Mouse (Mus musculus): Measurements from ENCODE around the gene Rabac1. TPM values are rescaled to one million over a fixed set of nuclear protein-coding genes. Genes with fewer than 3 reads are reported as not detected.

The Rabac1 gene
- polyA plus RNA-seq (2017; shearing (Covaris generic)): 619 TPM

DNA sequence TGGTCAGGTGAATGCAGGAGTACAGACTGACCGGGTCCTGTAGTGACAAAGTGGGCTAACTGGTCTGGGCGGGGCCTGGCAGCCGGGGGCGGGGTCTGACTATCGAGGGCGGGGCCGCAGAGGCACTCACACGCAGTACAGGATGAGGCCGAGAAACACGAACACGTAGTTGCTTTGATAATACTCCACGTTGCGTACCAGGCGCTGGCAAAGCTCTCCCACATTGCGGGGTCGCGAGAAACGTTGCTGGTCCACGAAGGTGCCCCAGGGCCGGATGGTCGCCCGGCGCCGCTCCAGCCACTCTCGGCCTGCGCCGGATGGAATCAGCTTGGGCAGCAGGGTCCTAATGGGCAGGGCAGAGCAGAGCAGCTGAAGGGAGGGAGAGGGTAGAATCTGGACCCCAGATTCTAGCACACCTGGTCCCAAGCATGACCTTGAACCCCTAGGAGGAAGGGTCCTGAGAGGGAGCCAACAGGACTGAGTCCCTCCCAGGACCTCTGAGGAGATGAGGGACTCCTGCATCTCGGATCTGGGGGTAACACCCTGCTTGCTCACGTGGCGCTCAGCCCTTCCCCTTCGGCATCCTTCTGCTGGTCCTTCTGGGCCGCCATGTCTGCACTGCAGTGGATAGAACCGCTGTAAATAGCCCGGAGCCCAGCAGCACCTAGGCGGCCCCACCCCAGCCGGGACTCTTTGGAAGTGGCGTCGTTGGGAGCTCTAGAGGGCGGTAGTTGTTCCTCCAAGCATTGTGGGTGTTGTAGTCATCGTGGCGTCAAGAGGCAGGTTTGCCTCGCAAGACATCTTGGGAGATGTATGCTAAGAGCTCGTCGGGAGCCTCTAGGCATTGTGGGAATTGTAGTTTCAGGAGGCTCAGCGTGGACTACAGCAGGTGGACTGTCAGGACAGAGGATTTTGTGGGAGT lies at the start of gene Rabac1:
TSS of gene Rabac1 (minus strand) at position 783 of the 922 bp plus-strand sequence.

GRCm38 (mm10) chr7:25005421-25006065 lies 33.0 kb upstream of the Rabac1 start, which contains the start of gene Atp1a3:
Gene Atp1a3, minus strand, starts transcription at chr7:25005958.

GRCm38 (mm10) chr7:24944257-24944950 lies 28.1 kb downstream of the Rabac1 start, which contains the start of gene Gm4881:
Gene Gm4881, minus strand, starts transcription at chr7:24944494.

Other genes with a start within 250 kb of the Rabac1 start
- not detected for gene Gm4763, start 245.8 kb downstream of the Rabac1 start, polyA plus RNA-seq (2017; shearing (Covaris generic))
- gene Cd177, start 212.4 kb downstream of the Rabac1 start, polyA plus RNA-seq (2017; shearing (Covaris generic)): not detected
- gene Ceacam10, start 195.5 kb downstream of the Rabac1 start, polyA plus RNA-seq (2017; shearing (Covaris generic)): not detected
- gene Gm9844, start 110.5 kb downstream of the Rabac1 start, polyA plus RNA-seq (2017; shearing (Covaris generic)): 24.6 TPM
- gene Lypd4, start 102.8 kb downstream of the Rabac1 start, polyA plus RNA-seq (2017; shearing (Covaris generic)): not detected
- gene Dmrtc2, start 102.7 kb downstream of the Rabac1 start, polyA plus RNA-seq (2017; shearing (Covaris generic)): not detected
- 5,353 TPM for gene Rps19, start 88.4 kb downstream of the Rabac1 start, polyA plus RNA-seq (2017; shearing (Covaris generic))
- 7.1 TPM for gene Cd79a, start 75.4 kb downstream of the Rabac1 start, polyA plus RNA-seq (2017; shearing (Covaris generic))
- 843 TPM for gene Arhgef1, start 69.8 kb downstream of the Rabac1 start, polyA plus RNA-seq (2017; shearing (Covaris generic))
- not detected for gene Gm4881, start 28.3 kb downstream of the Rabac1 start, polyA plus RNA-seq (2017; shearing (Covaris generic))
- gene Atp1a3, start 33.2 kb upstream of the Rabac1 start, polyA plus RNA-seq (2017; shearing (Covaris generic)): 7.6 TPM
- gene Grik5, start 99.6 kb upstream of the Rabac1 start, polyA plus RNA-seq (2017; shearing (Covaris generic)): 5.2 TPM
- gene Zfp574, start 99.8 kb upstream of the Rabac1 start, polyA plus RNA-seq (2017; shearing (Covaris generic)): 34.8 TPM
- 138 TPM for gene Pou2f2, start 207.0 kb upstream of the Rabac1 start, polyA plus RNA-seq (2017; shearing (Covaris generic))
- gene Dedd2, start 247.9 kb upstream of the Rabac1 start, polyA plus RNA-seq (2017; shearing (Covaris generic)): 50.7 TPM
- 4.6 TPM for gene Zfp526, start 248.7 kb upstream of the Rabac1 start, polyA plus RNA-seq (2017; shearing (Covaris generic))

Measured in activated CD4-positive, CD25-positive, alpha-beta regulatory T cell, adult 9 weeks (primary cell).